Mouse (Mus musculus) heart, embryonic 16.5 days (tissue): ENCODE data around the gene Cryaa. TPM values are rescaled to one million over a fixed set of nuclear protein-coding genes. Genes with fewer than 3 reads are reported as not detected.

Experiments used
- ATAC-seq: fragments of 200-750 bp; cut with Nextera tagmentation; replicated peaks from 2 replicates; pipeline ENCODE4 v1.8.0; 2017; ENCODE audit warnings: moderate number of reproducible peaks; ENCODE audit not compliant: insufficient read depth, low FRiP score; ENCODE audit errors: extremely low read depth
- H3K27ac ChIP-seq: fragments of 300-500 bp; sonication (generic); 2 replicates; pipeline ENCODE4 v1.5.1; 2014; ENCODE audit warnings: mild to moderate bottlenecking, low read length, control low read depth, moderate library complexity
- H3K27me3 ChIP-seq: fragments of 300-500 bp; sonication (generic); 2 replicates; pipeline ENCODE4 v1.6.1; 2014; ENCODE audit warnings: low read length, mixed read lengths; ENCODE audit not compliant: control insufficient read depth, insufficient read depth
- H3K36me3 ChIP-seq: fragments of 300-500 bp; sonication (generic); 2 replicates; pipeline ENCODE4 v1.6.1; 2014; ENCODE audit not compliant: control insufficient read depth, insufficient read depth
- H3K4me1 ChIP-seq: fragments of 300-500 bp; sonication (generic); 2 replicates; pipeline ENCODE4 v1.6.1; 2014; ENCODE audit warnings: low read length, mixed read lengths; ENCODE audit not compliant: control insufficient read depth, insufficient read depth
- H3K4me2 ChIP-seq: fragments of 300-500 bp; sonication (generic); 2 replicates; pipeline ENCODE4 v1.6.1; 2014; ENCODE audit warnings: low read depth, mild to moderate bottlenecking, control low read depth, low read length
- H3K4me3 ChIP-seq: fragments of 300-500 bp; sonication (generic); 2 replicates; pipeline ENCODE4 v1.5.1; 2014; ENCODE audit warnings: mild to moderate bottlenecking, control low read depth, low read length
- H3K9ac ChIP-seq: fragments of 300-500 bp; sonication (generic); 2 replicates; pipeline ENCODE4 v1.6.1; 2014; ENCODE audit warnings: low read length, control low read depth
- H3K9me3 ChIP-seq: fragments of 300-500 bp; sonication (generic); replicated peaks from 2 replicates; pipeline ENCODE4 v1.6.1; 2016; ENCODE audit warnings: low read length; ENCODE audit not compliant: control insufficient read depth
- WGBS: fragments of 180-500 bp; shearing (Covaris S2); extraction: QIAGEN DNeasy Blood & Tissue Kit; methylation state at CpG from one replicate; pipeline ENCODE4 v1.1.7; 2014; 5-methylcytosine and 5-hydroxymethylcytosine counted together
- polyA plus RNA-seq: library from polyadenylated mRNA; unstranded; fragments of >200 nt; fragmentation: Nextera tagmentation; extraction: Ambion mirVana; gene quantifications from 2 replicates; pipeline ENCODE4 v1.2.1, GENCODE M21; 2015

Gene Cryaa
- polyA plus RNA-seq, 1 experiment from 2014 or later: 0.21 TPM

- no peaks in the 10 kb centered on the region for H3K27me3 ChIP-seq
- WGBS: 70% methylated on average over 3 of the region's 3 CpGs
- H3K36me3 ChIP-seq: no peaks in the 10 kb centered on the region
- no peak for ATAC-seq
- H3K27ac ChIP-seq: no peak overlapping the region
- no peaks in the 10 kb centered on the region for H3K4me1 ChIP-seq
- no peak overlapping the region for H3K4me3 ChIP-seq
- no peak overlapping the region for H3K4me2 ChIP-seq
- no peak overlapping the region for H3K9ac ChIP-seq
- H3K9me3 ChIP-seq: no peaks in the 10 kb centered on the region
These were observed 36.5 kb downstream of the Cryaa start for GRCm38 (mm10) chr17:31714125-31714524.

DNA sequence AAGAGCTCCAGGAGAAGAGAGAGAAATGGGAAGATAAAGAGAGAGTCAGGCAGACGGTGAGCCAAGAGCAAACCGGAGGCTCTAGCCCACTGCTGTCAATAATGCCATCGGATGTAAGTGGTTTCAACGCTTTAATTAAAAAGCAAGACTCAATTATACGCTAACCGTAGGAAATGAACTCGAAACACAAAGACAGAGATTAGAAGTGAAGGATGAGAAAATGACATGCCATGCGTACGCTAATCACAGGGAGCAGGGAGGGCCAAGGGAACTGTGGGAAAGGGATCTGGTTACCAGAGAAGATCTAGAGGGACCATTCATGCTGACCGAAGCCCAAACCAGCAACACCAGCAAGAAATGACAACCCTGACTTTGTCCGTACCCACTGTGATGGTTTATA lies 37.4 kb downstream of the Cryaa start:
- Histone ChIP-seq H3K27ac (no peak overlapping the region), H3K27me3 (no peaks in the 10 kb centered on the region), H3K4me1 (no peaks in the 10 kb centered on the region), H3K36me3 (no peaks in the 10 kb centered on the region), H3K4me2 (no peak overlapping the region), H3K9ac (no peak overlapping the region), H3K4me3 (no peak overlapping the region), H3K9me3 (no peaks in the 10 kb centered on the region)
- WGBS: 84% methylated on average over 11 of the region's 11 CpGs
- no peak for ATAC-seq

GRCm38 (mm10) chr17:31721637-31722036 lies 44.0 kb downstream of the Cryaa start:
- WGBS: 65% methylated on average over 6 of the region's 6 CpGs
- Histone ChIP-seq H3K4me2 (no peak overlapping the region), H3K9ac (no peak overlapping the region), H3K27me3 (no peaks in the 10 kb centered on the region), H3K9me3 (no peaks in the 10 kb centered on the region), H3K4me1 (peaks cover 4% of the 10 kb centered on the region; the same call in 1 of the 2 replicates), H3K27ac (no peak overlapping the region), H3K36me3 (no peaks in the 10 kb centered on the region), H3K4me3 (no peak overlapping the region)
- no peak for ATAC-seq

DNA sequence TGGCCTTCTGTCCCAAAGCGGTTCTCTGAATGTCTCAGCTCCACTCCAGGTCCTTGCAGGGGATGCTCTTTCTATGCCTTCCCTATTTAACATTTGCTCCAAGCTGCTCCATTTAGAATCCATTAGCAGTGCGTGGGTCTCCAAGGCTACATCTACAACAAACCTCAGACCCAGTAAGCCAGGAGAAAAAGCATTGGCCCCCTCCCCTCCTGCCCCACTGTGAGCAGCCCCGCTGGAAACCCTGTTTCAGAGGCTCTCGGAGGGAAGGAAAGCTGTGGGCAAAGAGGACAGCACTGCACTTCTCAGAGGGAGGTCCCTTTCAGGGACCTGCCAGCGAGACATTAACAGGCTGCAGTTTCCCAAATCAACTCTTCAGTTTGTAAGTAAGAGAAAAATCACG lies 47.8 kb downstream of the Cryaa start:
- no peak for ATAC-seq
- H3K9ac ChIP-seq: no peak overlapping the region
- no peak overlapping the region for H3K4me3 ChIP-seq
- no peak overlapping the region for H3K4me2 ChIP-seq
- H3K9me3 ChIP-seq: no peaks in the 10 kb centered on the region
- H3K27ac ChIP-seq: no peak overlapping the region
- 42% methylated on average over 6 of the region's 6 CpGs for WGBS
- no peaks in the 10 kb centered on the region for H3K27me3 ChIP-seq
- no peaks in the 10 kb centered on the region for H3K36me3 ChIP-seq
- H3K4me1 ChIP-seq: peaks cover 22% of the 10 kb centered on the region

DNA sequence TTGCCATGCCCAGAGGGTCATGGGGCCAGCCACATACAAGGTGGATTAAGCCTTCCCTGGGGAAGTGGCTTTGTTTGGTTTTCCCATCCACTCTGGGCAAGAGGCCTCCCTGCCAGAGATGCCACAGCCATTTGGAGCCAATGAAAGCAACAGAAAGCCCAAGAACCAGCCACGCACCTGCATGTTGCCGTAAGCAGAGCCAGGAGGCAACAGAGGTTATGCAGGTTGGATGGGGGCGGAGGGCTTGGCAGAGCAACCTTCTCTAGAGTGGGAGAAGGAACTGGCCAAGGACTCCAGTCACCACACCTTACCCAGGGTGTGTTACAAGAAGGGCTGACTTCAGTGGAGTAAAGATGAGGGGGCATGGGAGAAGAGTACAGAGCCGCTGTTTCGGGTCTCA lies 48.6 kb downstream of the Cryaa start:
- peaks cover 31% of the 10 kb centered on the region for H3K4me1 ChIP-seq
- 98% methylated on average over 5 of the region's 5 CpGs for WGBS
- no peak overlapping the region for H3K27ac ChIP-seq
- H3K9me3 ChIP-seq: no peaks in the 10 kb centered on the region
- no peak overlapping the region for H3K9ac ChIP-seq
- H3K27me3 ChIP-seq: no peaks in the 10 kb centered on the region
- no peaks in the 10 kb centered on the region for H3K36me3 ChIP-seq
- no peak for ATAC-seq
- H3K4me3 ChIP-seq: no peak overlapping the region
- no peak overlapping the region for H3K4me2 ChIP-seq

DNA sequence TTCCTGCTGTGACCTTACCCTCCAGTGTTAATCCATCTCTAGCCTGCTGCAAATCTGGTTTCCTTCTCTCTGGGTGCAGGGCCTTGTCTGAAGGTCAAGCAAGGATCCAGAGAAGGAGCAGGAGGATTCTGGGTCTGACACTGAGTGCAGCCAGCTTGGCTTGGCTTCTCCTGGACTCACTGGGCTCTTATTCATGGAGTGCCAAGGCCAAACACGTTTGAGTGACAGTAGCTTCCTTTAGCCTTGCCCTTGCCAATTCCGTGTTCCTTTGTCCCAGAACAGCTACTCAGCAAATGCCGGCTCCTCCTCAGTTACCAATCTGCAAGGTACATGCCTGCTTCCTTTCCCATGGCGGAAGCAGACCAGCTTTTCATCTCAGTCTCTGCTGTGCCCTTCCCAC lies 49.6 kb downstream of the Cryaa start:
- H3K9ac ChIP-seq: no peak overlapping the region
- H3K27me3 ChIP-seq: no peaks in the 10 kb centered on the region
- peaks cover 28% of the 10 kb centered on the region for H3K4me1 ChIP-seq
- no peak overlapping the region for H3K27ac ChIP-seq
- no peaks in the 10 kb centered on the region for H3K36me3 ChIP-seq
- ATAC-seq: no peak
- no peaks in the 10 kb centered on the region for H3K9me3 ChIP-seq
- no peak overlapping the region for H3K4me3 ChIP-seq
- 49% methylated on average over 4 of the region's 4 CpGs for WGBS
- no peak overlapping the region for H3K4me2 ChIP-seq

GRCm38 (mm10) chr17:31728043-31728442 lies 50.4 kb downstream of the Cryaa start:
- Histone ChIP-seq H3K36me3 (no peaks in the 10 kb centered on the region), H3K4me1 (peaks cover 28% of the 10 kb centered on the region), H3K27ac (no peak overlapping the region), H3K27me3 (no peaks in the 10 kb centered on the region), H3K4me3 (no peak overlapping the region), H3K4me2 (no peak overlapping the region), H3K9me3 (no peaks in the 10 kb centered on the region), H3K9ac (no peak overlapping the region)
- 55% methylated on average over 4 of the region's 4 CpGs for WGBS
- no peak for ATAC-seq

- Histone ChIP-seq H3K27ac (peak overlapping the region; percentile 70), H3K4me2 (no peak overlapping the region), H3K9me3 (no peaks in the 10 kb centered on the region), H3K4me3 (no peak overlapping the region), H3K36me3 (no peaks in the 10 kb centered on the region), H3K9ac (0 out of 2 replicates have a peak overlapping the region, but pooled peaks have one; percentile 52), H3K27me3 (no peaks in the 10 kb centered on the region), H3K4me1 (peaks cover 28% of the 10 kb centered on the region)
- ATAC-seq: peak; percentile 75
- 38% methylated on average over 7 of the region's 7 CpGs for WGBS
These were observed 51.4 kb downstream of the Cryaa start for GRCm38 (mm10) chr17:31728968-31729501.

DNA sequence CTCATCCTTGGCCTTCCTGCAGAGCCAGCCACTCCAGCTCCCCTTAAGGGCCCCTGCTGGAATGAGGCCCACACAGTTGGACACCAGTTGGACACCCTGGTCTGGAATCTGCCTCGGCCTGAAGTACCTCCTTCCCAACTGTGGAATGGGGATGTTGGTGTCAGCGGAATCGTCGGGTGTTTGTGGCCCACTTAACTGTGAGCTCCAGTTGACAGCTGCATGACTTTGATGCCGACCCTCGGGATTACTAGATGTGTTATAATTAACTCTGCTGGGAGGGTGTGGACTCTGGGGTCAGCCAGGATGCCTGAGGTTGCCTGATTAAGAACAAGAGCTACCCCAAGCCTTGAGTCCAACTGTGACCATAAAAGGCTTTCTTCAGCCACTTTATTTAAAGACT lies 53.4 kb downstream of the Cryaa start:
- H3K27ac ChIP-seq: peak overlapping the region; percentile 74
- no peak overlapping the region for H3K4me2 ChIP-seq
- H3K9me3 ChIP-seq: no peaks in the 10 kb centered on the region
- no peaks in the 10 kb centered on the region for H3K36me3 ChIP-seq
- ATAC-seq: peak; percentile 65
- WGBS: 18% methylated on average over 6 of the region's 6 CpGs
- peak overlapping the region; percentile 33; the same call in 1 of the 2 replicates for H3K9ac ChIP-seq
- H3K4me3 ChIP-seq: no peak overlapping the region
- peaks cover 28% of the 10 kb centered on the region for H3K4me1 ChIP-seq
- H3K27me3 ChIP-seq: no peaks in the 10 kb centered on the region
